Mouse (Mus musculus) neutrophil, adult 5-6 weeks (primary cell): Measurements from ENCODE around the gene Tmem108. TPM values are rescaled to one million over a fixed set of nuclear protein-coding genes. Genes with fewer than 3 reads are reported as not detected.
A peak's percentile ranks its signal among the peaks of the same experiment; 100 is the strongest.
"Not testable (repeated sequence)": the region's sequence is repeated elsewhere in the genome, so short reads cannot be mapped to it uniquely, and the experiment has no call there.

Experiments
- ATAC-seq: fragments of 151-379, 151-347 bp; 2 replicates; pipeline ENCODE4 v1.8.0; 2017; ENCODE audit warnings: mild to moderate bottlenecking, moderate TSS enrichment; ENCODE audit not compliant: insufficient number of reproducible peaks, poor library complexity, low FRiP score, severe bottlenecking; ENCODE audit errors: extremely low read depth
- total RNA-seq: library from RNA; stranded (forward); fragments of 200-1000 nt; gene quantifications from 2 replicates; pipeline ENCODE4 v1.2.3, GENCODE M21; 2017

Gene Tmem108
- total RNA-seq, 1 experiment from 2014 or later = 4.2 TPM

DNA sequence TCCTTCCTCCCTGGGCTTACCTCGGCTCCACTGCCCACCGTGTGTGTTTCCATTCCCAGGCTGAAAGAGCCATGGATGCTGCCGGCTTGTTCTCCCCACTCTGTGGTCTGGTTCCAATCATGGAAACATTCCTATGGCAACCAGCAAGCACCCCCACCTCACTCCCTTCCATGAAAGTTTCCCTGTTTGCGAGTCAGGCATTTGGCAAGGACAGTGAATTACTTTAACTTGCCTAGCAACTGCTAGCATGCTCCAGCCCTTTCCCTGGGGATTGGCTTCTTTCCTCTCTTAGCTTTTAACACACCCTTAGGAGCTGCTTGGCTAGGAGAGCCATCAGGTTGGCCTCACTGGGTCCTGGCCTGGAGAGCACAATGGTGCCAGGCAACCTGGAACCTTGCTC lies 68.9 kb downstream of the Tmem108 start:
- ATAC-seq = no peak

- ATAC-seq = no peak
These were observed 69.8 kb downstream of the Tmem108 start for GRCm38 (mm10) chr9:103691847-103692246.

GRCm38 (mm10) chr9:103690446-103690845 lies 71.2 kb downstream of the Tmem108 start:
- 0 out of 2 replicates have a peak, but pooled peaks have one; percentile 26 for ATAC-seq

DNA sequence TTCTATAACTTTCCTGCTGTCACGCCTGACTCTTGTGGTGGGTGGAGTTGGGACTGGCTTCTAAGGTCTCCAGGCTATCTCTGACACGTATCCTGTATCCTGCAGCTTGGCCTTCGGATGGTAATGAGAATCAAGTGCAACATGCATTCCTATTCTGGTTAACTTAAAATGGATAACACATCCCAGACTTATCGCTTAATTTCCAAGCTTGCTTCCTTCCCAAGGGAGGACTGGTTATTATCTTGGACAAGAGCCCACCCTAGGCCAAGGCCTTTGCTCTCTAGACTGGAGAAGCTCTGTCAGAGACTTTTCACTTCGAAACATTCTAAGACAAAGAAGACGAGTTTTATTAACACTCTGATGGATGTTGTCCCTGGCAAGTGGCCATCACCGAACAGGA lies 71.9 kb downstream of the Tmem108 start:
- ATAC-seq = no peak

GRCm38 (mm10) chr9:103689006-103689405 lies 72.6 kb downstream of the Tmem108 start:
- no peak for ATAC-seq

GRCm38 (mm10) chr9:103687130-103687529 lies 74.5 kb downstream of the Tmem108 start:
- ATAC-seq = no peak

- ATAC-seq = no peak
These were observed 79.8 kb downstream of the Tmem108 start for GRCm38 (mm10) chr9:103681741-103682330.

- ATAC-seq = no peak
These were observed 82.4 kb downstream of the Tmem108 start for GRCm38 (mm10) chr9:103679234-103679633.

DNA sequence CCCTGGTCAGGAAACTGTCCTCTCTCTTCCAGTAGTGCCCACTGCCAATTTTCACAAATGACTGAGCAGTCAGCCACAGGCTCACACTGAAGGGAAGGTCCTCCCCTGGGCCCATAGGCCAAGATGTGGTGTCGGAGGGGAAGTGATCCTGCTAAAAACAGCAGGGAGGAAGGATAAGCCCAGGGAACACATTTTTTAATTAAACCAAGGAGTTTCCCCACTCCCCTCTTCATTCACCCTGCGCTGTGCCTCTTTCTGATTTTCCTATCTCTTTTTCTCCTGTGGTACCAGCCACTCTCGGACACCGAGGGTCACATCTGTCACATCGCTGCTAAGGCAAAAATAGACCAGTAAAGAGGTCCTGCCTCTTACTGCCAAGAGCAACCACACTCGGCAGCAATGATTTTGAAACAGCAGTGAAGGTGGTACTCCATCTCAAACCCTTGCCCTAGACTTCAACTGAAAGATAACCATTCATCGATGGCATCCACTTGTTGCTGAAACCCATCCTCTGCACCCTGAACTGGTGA lies 83.0 kb downstream of the Tmem108 start:
- ATAC-seq = no peak

- ATAC-seq = no peak
These were observed 83.8 kb downstream of the Tmem108 start for GRCm38 (mm10) chr9:103677811-103678210.

DNA sequence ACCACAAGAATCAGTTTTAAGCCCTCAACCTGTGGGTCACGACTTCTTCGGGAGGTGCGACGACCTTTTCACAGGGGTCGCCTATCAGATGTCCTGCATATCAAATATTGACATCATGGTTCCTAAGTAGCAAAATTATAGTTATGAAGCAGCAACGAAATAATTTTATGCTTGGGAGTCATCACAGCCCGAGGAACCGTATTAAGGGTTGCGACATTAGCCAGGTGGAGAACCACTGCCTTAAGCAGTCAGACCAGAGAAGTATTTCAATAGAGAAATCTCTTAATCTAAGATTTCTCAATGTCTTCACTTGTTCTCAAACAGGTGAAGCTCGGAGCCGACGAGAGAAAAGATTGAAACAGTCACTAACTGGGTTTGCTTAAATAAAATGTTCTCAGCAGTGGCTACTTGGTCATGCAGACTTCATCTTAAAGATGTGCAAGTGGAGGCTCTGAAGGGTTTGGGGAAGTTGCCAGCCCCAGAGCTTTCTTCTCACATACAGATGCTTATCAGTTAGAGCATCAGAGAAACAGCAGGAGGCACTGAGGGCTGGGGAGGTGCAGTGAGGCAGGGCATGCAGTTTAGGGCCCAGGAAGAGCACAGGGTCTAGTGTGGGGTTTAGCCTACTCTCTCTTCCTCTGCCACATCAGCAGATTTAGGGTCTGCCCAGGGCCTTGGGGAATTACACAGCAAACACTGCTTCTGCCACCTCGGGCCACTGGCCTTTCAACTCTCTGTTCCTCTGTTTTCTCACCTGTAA lies 85.7 kb downstream of the Tmem108 start:
- peak; percentile 31; the same call in 1 of the 2 replicates for ATAC-seq

- ATAC-seq = no peak
These were observed 88.8 kb downstream of the Tmem108 start for GRCm38 (mm10) chr9:103672881-103673280.

DNA sequence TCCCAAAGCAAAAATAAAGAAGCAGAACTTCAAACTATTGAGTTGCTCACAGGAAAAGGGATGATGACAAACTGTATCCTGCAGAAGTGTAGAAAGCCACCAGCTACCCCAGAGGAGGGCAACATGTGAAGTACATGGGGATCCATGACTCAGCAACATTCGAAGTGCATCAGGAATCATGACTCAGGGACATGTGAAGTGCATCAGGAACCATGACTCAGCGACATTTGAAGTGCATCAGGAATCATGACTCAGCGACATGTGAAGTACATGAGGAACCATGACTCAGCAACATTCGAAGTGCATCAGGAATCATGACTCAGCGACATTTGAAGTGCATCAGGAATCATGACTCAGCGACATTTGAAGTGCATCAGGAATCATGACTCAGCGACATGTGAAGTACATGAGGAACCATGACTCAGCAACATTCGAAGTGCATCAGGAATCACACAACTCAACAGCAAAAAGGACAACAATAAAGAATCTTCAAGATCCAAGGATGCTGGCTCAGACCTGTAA lies 91.0 kb downstream of the Tmem108 start:
- ATAC-seq = not testable (repeated sequence)

DNA sequence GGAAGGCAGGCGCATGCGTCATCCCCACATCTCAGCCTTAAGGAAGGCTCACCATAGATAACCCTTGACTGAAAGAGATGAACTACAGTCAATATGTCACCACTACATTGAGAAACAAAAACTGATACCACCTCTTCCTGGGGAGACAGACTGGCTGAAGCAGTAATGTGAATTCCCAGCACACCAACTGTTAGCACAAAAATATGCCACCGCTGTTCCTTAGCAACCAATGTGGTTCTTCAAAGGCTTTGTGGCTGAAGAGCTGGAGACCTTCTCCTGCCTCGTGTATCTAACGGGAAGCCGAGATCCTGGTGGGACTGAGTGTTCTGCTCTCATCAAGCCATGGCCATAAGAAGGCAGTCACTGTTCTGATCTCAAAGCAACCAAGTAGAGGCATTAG lies 92.8 kb downstream of the Tmem108 start:
- no peak for ATAC-seq

DNA sequence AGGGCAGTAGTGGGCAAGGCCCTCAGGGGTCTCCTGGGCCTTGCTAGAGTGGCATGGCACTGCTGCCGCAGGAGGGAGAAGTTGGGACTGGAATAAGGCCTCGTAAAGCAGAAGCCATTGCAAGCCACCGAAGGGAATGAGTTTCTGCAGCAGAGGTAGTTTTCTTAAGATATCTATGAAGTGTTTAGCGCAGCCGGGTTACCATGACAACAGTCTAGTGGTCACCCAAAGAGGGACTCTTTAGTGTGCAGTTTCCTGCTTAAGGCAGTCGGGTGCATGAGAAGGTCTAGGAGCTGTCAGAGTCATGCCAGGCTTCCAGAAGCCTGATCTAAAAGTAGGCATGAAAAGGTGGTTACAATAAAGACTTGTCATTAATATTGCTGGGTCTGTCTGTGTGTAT lies 95.8 kb downstream of the Tmem108 start:
- no peak for ATAC-seq

DNA sequence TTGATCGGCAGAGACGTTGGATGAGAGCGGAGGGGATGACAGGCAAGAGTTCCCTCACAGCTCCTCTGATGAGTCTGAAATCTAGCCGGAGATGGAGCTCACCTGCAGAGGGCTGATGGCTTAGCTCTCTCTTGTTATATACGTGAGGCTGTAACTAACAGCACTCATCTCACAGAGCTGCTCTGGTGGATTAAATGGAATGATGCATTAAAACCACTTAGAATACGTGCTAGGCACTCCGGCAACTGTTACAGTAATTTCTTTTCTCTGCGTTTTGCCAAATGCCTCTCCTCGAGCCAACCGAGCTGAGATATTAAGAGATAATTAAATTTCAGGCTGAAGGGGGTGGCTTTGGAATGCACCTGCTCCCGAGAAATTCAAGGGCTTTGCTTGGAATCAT lies 97.5 kb downstream of the Tmem108 start:
- ATAC-seq = no peak

DNA sequence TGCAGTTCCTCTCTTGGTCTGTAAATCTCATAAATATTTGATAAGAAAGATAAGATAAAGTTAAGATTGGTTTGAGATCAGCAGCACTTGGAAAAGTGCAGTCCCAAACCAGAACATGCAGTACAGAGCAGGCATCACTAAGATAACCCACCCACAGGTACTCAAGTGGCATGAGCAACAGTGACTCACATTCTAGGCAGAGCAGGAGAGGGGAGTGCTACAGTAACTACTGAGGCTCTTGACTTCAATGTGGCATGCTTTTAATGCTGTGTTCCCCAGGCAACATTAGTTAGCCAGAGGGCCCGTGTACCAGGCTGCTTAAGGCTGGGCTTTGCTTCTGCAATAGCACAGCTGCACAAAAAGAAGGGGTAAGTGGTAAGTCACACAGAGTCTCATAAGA lies 99.8 kb downstream of the Tmem108 start:
- no peak for ATAC-seq

DNA sequence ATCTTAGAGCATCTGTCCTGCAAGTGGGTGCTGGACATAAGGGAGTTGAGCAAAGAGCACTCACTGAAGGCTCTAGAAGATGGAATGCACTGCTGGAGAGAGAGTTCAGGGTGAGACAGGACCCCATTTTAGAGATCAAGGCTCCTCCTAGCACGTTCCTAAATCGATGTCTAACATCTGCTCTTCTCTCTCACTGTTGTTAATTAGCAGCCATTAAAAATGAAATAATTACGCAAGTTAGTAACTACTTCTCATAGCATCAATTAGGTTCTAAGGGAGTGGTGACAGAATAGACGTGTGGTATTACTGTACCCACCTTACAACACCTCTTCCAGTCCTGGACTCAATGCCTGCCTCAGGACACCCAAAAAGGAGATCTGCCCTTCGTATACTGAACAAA lies 103.7 kb downstream of the Tmem108 start:
- ATAC-seq = no peak

GRCm38 (mm10) chr9:103657183-103657975 lies 104.3 kb downstream of the Tmem108 start:
- no peak for ATAC-seq
